Mouse (Mus musculus): Measurements from ENCODE around the gene Relch. TPM values are rescaled to one million over a fixed set of nuclear protein-coding genes. Genes with fewer than 3 reads are reported as not detected.

Relch gene
- polyA plus RNA-seq, 1 experiment, result 7.3 TPM

GRCm38 (mm10) chr1:105801252-105801651 is 137.6 kb downstream of the Relch start:
- Histone ChIP-seq H3K36me3 (ENCODE audit: control insufficient read depth, insufficient read depth) (no peaks in the 10 kb centered on the region), H3K27me3 (ENCODE audit: control insufficient read depth, insufficient read depth, insufficient read length) (no peaks in the 10 kb centered on the region), H3ac (ENCODE audit: control insufficient read depth, insufficient read length, low read depth) (no peak overlapping the region), H3K79me2 (ENCODE audit: control insufficient read depth, insufficient read depth) (no peaks in the 10 kb centered on the region), H3K4me3 (ENCODE audit: insufficient read depth, poor library complexity, severe bottlenecking) (no peak overlapping the region), H3K79me3 (ENCODE audit: low read depth) (no peaks in the 10 kb centered on the region)
- TF ChIP-seq CEBPB (IDR thresholded peaks at IDR 0.05; ENCODE audit: low read depth), result no peak
- TF ChIP-seq MYOG (IDR thresholded peaks at IDR 0.05; ENCODE audit: control insufficient read depth, extremely low read depth, insufficient read length), result no peak
- no peak for TF ChIP-seq FOSL1 (IDR thresholded peaks at IDR 0.05; ENCODE audit: insufficient read depth, low read length, poor library complexity, severe bottlenecking)
- TF ChIP-seq CTCF (IDR thresholded peaks at IDR 0.05; ENCODE audit: control insufficient read depth, insufficient read depth, insufficient read length), result no peak
- TF ChIP-seq USF1 (IDR thresholded peaks at IDR 0.05; ENCODE audit: low read depth), result no peak
- no peak for TF ChIP-seq MAX (IDR thresholded peaks at IDR 0.05)
- TF ChIP-seq MYOD1 (IDR thresholded peaks at IDR 0.05; ENCODE audit: control insufficient read depth, insufficient read length, low read depth), result no peak

- no peak overlapping the region for H3ac ChIP-seq (ENCODE audit: control insufficient read depth, insufficient read length, low read depth)
- H3K79me3 ChIP-seq (ENCODE audit: low read depth), result no peaks in the 10 kb centered on the region
- H3K36me3 ChIP-seq (ENCODE audit: control insufficient read depth, insufficient read depth), result no peaks in the 10 kb centered on the region
- TF ChIP-seq FOSL1 (IDR thresholded peaks at IDR 0.05; ENCODE audit: insufficient read depth, low read length, poor library complexity, severe bottlenecking) (no peak), MAX (IDR thresholded peaks at IDR 0.05) (no peak), USF1 (IDR thresholded peaks at IDR 0.05; ENCODE audit: low read depth) (no peak), MYOG (IDR thresholded peaks at IDR 0.05; ENCODE audit: control insufficient read depth, extremely low read depth, insufficient read length) (no peak)
- no peaks in the 10 kb centered on the region for H3K79me2 ChIP-seq (ENCODE audit: control insufficient read depth, insufficient read depth)
- no peaks in the 10 kb centered on the region for H3K27me3 ChIP-seq (ENCODE audit: control insufficient read depth, insufficient read depth, insufficient read length)
- no peak overlapping the region for H3K4me3 ChIP-seq (ENCODE audit: insufficient read depth, poor library complexity, severe bottlenecking)
Observed at GRCm38 (mm10) chr1:105802941-105803340, 139.3 kb downstream of the Relch start.

- Histone ChIP-seq H3K79me3 (ENCODE audit: low read depth) (no peaks in the 10 kb centered on the region), H3K36me3 (ENCODE audit: control insufficient read depth, insufficient read depth) (no peaks in the 10 kb centered on the region), H3ac (ENCODE audit: control insufficient read depth, insufficient read length, low read depth) (no peak overlapping the region), H3K79me2 (ENCODE audit: control insufficient read depth, insufficient read depth) (no peaks in the 10 kb centered on the region), H3K27me3 (ENCODE audit: control insufficient read depth, insufficient read depth, insufficient read length) (no peaks in the 10 kb centered on the region), H3K4me3 (ENCODE audit: insufficient read depth, poor library complexity, severe bottlenecking) (no peak overlapping the region)
- no peak for TF ChIP-seq CEBPB (IDR thresholded peaks at IDR 0.05; ENCODE audit: low read depth)
- TF ChIP-seq MAX (IDR thresholded peaks at IDR 0.05), result no peak
- TF ChIP-seq FOSL1 (IDR thresholded peaks at IDR 0.05; ENCODE audit: insufficient read depth, low read length, poor library complexity, severe bottlenecking), result no peak
- no peak for TF ChIP-seq CTCF (IDR thresholded peaks at IDR 0.05; ENCODE audit: control insufficient read depth, insufficient read depth, insufficient read length)
- TF ChIP-seq MYOD1 (IDR thresholded peaks at IDR 0.05; ENCODE audit: control insufficient read depth, insufficient read length, low read depth), result no peak
- TF ChIP-seq USF1 (IDR thresholded peaks at IDR 0.05; ENCODE audit: low read depth), result no peak
- TF ChIP-seq MYOG (IDR thresholded peaks at IDR 0.05; ENCODE audit: control insufficient read depth, extremely low read depth, insufficient read length), result no peak
Observed at GRCm38 (mm10) chr1:105804285-105804684, 140.6 kb downstream of the Relch start.

Other genes with a start within 250 kb of the Relch start
- gene Pign, start 184 bp upstream of the Relch start, polyA plus RNA-seq (2012; fragmentation: generic; extraction: Trizol), result 7.7 TPM
- 0.16 TPM for gene Tnfrsf11a, start 116.9 kb downstream of the Relch start, polyA plus RNA-seq (2012; fragmentation: generic; extraction: Trizol)